Mouse (Mus musculus) heart, embryonic 11.5 days (tissue): Measurements from ENCODE around the gene Narf. TPM values are rescaled to one million over a fixed set of nuclear protein-coding genes. Genes with fewer than 3 reads are reported as not detected.

Source experiments
- ATAC-seq: fragments of 200-750 bp; cut with Nextera tagmentation; replicated peaks from 2 replicates; pipeline ENCODE4 v1.8.0; 2017; ENCODE audit warnings: moderate library complexity; ENCODE audit not compliant: insufficient number of reproducible peaks, low FRiP score, low TSS enrichment
- H3K27ac ChIP-seq: fragments of 300-500 bp; sonication (generic); 2 replicates; pipeline ENCODE4 v1.5.1; 2014; ENCODE audit warnings: mild to moderate bottlenecking, low read depth, low read length
- H3K27me3 ChIP-seq: fragments of 300-500 bp; sonication (generic); 2 replicates; pipeline ENCODE4 v1.6.1; 2014; ENCODE audit warnings: mild to moderate bottlenecking, low read length, mixed read lengths; ENCODE audit not compliant: control insufficient read depth, insufficient read depth
- H3K36me3 ChIP-seq: fragments of 300-500 bp; sonication (generic); 2 replicates; pipeline ENCODE4 v1.6.1; 2014; ENCODE audit warnings: mild to moderate bottlenecking, low read length, moderate library complexity, mixed read lengths; ENCODE audit not compliant: control insufficient read depth, insufficient read depth
- H3K4me1 ChIP-seq: fragments of 300-500 bp; sonication (generic); 2 replicates; pipeline ENCODE4 v1.6.1; 2014; ENCODE audit warnings: low read length; ENCODE audit not compliant: control insufficient read depth, insufficient read depth
- H3K4me2 ChIP-seq: fragments of 300-500 bp; sonication (generic); 2 replicates; pipeline ENCODE4 v1.6.1; 2014; ENCODE audit warnings: mild to moderate bottlenecking, moderate library complexity
- H3K4me3 ChIP-seq: fragments of 300-500 bp; sonication (generic); 2 replicates; pipeline ENCODE4 v1.5.1; 2014; ENCODE audit warnings: low read depth, low read length
- H3K9ac ChIP-seq: fragments of 300-500 bp; sonication (generic); 2 replicates; pipeline ENCODE4 v1.6.1; 2014; ENCODE audit warnings: mild to moderate bottlenecking, low read depth, low read length, moderate library complexity
- H3K9me3 ChIP-seq: fragments of 300-500 bp; sonication (generic); replicated peaks from 2 replicates; pipeline ENCODE4 v1.6.1; 2016; ENCODE audit warnings: low read length; ENCODE audit not compliant: control insufficient read depth
- WGBS: fragments of 180-500 bp; shearing (Covaris S2); extraction: QIAGEN DNeasy Blood & Tissue Kit; methylation state at CpG from one replicate; pipeline ENCODE4 v1.1.7; 2014; ENCODE audit not compliant: insufficient replicate concordance; 5-methylcytosine and 5-hydroxymethylcytosine counted together
- polyA plus RNA-seq: library from polyadenylated mRNA; unstranded; fragments of >200 nt; fragmentation: Nextera tagmentation; extraction: Ambion mirVana; gene quantifications from 2 replicates; pipeline ENCODE4 v1.2.1, GENCODE M21; 2014

Gene Narf
- polyA plus RNA-seq, result 51.3 and 61.0 TPM in 2 replicates

DNA sequence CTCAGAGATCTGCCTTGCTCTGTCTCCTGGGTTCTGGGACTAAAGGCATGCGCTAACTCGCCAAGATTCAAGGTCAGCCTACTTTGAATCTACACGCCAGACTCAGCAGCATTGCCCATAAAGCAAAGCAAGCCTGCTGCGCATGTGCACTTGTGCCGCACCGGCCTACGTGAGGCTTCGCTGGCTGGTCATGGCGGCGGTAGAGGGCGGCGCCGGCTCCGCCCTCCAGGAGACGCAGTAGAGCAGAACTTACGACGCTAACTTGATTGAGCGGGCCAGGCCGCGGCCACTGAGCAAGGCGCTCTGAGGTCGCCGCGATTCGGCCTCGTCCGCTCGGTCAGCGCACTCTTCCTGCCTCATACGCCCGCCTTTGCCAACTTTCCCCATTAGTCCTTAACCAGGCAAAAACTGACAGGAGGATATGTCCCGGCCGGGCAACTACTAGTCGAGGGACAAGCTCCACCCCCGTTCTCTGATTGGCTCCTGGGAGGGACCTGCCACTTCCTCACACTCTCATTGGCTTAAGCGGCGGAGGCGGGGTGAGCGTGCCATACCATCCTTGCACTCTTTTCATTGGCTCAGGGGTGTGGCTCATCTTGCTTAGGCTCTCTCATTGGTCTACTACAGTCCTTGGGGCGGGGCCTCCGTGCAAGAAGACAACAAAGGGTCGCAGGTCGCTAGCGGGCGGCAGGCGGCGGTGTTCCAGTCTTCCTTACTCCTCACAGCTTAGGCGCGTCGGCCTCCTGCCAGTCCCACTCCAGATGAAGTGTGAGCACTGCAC lies at the start of gene Narf:
TSS of gene Narf (plus strand) at position 690 of the 781 bp plus-strand sequence.
- Histone ChIP-seq H3K4me3 (peak within 1 kb of the TSS; percentile 83), H3K27ac (peak within 1 kb of the TSS; percentile 99), H3K27me3 (no peaks in the 10 kb centered on the region), H3K36me3 (peaks cover 4% of the 10 kb centered on the region; the same call in 1 of the 2 replicates), H3K9ac (peak within 1 kb of the TSS; percentile 88), H3K9me3 (no peaks in the 10 kb centered on the region), H3K4me2 (peak within 1 kb of the TSS; percentile 70), H3K4me1 (peaks cover 19% of the 10 kb centered on the region)
- ATAC-seq, result peak; percentile 99
- WGBS, result under 1% methylated on average over 50 of the region's 50 CpGs

DNA sequence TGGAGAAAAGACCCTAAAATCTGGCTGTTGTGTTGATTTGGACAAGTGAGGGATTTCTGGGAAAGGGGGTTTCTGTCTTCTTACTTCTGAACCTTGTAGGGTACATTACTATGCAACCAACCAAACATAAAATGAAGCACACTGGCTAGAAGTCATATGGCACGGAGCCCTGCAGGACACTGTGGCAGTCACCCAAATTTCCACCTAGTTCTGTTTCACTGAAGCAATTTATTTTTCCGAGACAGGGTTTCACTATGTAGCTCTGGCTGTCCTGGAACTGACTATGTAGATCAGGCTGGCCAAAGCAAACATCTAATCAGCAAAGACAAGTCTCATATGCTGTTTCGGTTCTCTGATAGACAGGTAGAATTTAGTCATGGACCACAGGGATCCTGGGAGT lies 47.4 kb upstream of the Narf start:
- H3K9ac ChIP-seq, result no peak overlapping the region
- H3K27me3 ChIP-seq, result no peaks in the 10 kb centered on the region
- no peak for ATAC-seq
- WGBS, result 82% methylated on average over 3 of the region's 3 CpGs
- H3K27ac ChIP-seq, result no peak overlapping the region
- no peak overlapping the region for H3K4me3 ChIP-seq
- no peaks in the 10 kb centered on the region for H3K4me1 ChIP-seq
- peaks cover 3% of the 10 kb centered on the region; the same call in 1 of the 2 replicates for H3K36me3 ChIP-seq
- H3K4me2 ChIP-seq, result no peak overlapping the region
- no peaks in the 10 kb centered on the region for H3K9me3 ChIP-seq

DNA sequence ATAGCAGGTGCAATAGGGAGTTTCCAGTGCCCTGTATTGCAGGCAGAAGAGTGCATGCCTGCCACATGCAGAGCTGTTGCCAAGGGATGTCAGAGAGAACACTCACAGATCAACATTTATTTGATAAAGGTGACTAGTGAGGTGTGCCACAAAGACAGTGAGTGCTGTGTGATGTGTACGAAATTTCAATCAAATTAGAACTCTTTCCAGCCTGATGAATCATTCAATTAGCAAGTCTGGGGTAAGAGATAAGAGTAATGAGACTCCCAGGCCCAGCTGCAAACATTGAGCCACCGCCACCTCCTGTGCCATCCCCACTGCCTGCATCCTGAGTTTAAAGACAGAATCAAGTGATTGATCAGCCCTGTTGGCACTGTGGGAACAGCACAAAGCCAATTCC lies 44.3 kb upstream of the Narf start:
- H3K4me3 ChIP-seq, result no peak overlapping the region
- no peaks in the 10 kb centered on the region for H3K9me3 ChIP-seq
- ATAC-seq, result no peak
- WGBS, result 62% methylated on average over 2 of the region's 2 CpGs
- H3K27ac ChIP-seq, result no peak overlapping the region
- no peaks in the 10 kb centered on the region for H3K36me3 ChIP-seq
- no peaks in the 10 kb centered on the region for H3K4me1 ChIP-seq
- H3K27me3 ChIP-seq, result no peaks in the 10 kb centered on the region
- no peak overlapping the region for H3K9ac ChIP-seq
- H3K4me2 ChIP-seq, result no peak overlapping the region

DNA sequence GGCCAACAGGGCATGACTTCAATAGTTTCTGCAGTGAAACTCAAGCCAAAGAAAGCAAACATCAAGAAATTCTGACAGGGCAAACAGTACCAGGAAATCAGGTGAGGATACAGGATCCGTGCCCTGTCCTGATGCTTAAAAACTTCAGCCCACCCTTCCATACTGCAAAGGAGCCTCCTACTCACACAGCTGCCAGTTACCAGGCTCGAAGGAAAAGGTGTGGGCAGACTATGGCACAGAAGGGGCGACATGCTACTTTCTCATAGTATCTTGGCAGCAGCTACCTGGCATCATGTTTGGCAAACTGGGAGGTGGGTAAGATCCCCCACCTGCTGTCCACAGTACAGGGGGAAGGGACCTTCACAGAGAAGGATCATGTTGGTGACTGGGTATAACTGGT lies 43.6 kb upstream of the Narf start:
- Histone ChIP-seq H3K27ac (no peak overlapping the region), H3K9ac (no peak overlapping the region), H3K9me3 (no peaks in the 10 kb centered on the region), H3K4me2 (no peak overlapping the region), H3K36me3 (no peaks in the 10 kb centered on the region), H3K4me1 (no peaks in the 10 kb centered on the region), H3K27me3 (no peaks in the 10 kb centered on the region), H3K4me3 (no peak overlapping the region)
- WGBS, result 67% methylated on average over 3 of the region's 3 CpGs
- no peak for ATAC-seq

DNA sequence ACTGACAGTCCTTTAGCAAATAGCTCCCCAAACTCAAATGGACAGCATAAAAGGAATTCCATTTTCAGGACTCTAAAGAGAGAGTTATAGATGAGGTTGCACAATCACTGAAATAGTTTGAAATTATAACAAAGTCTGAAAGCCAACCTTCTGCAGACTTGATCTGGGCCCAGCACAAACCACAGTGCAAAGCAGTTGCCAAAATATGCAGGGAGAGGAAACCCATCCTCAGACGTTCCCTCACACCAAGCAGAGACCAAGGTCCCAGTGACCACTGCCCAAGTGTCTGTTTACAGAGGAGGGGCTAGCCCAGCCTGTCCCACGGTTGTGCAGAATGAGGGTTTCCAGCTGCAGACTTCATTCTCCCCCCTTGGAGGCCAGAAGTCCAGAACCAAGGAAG lies 38.4 kb upstream of the Narf start:
- H3K27ac ChIP-seq, result no peak overlapping the region
- H3K4me3 ChIP-seq, result no peak overlapping the region
- H3K4me1 ChIP-seq, result peaks cover 1% of the 10 kb centered on the region
- H3K4me2 ChIP-seq, result no peak overlapping the region
- no peak overlapping the region for H3K9ac ChIP-seq
- H3K9me3 ChIP-seq, result no peaks in the 10 kb centered on the region
- WGBS, result 38% methylated on average over 2 of the region's 2 CpGs
- H3K36me3 ChIP-seq, result no peaks in the 10 kb centered on the region
- H3K27me3 ChIP-seq, result no peaks in the 10 kb centered on the region
- ATAC-seq, result no peak

GRCm38 (mm10) chr11:121199851-121200250 lies 37.2 kb upstream of the Narf start:
- WGBS, result 78% methylated on average over 4 of the region's 4 CpGs
- H3K9me3 ChIP-seq, result no peaks in the 10 kb centered on the region

DNA sequence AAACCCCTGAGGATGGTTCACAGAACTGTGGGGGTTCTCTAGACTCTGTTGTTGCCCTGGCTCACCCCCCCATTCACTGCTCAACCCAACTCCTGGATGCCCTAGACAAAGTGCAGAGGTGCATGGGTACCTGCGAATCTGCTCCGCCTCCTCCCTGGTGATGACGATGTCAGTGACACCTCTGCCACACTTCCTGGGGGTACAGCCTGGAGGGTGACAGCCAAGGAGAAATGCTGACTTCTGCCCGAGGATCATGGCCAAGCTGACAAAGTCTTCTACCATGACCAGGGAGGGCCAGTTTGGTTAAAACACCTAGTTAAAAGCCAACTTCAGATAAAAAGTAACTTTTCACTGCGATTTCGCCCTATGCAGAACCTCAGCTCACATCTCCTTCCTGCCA lies 36.3 kb upstream of the Narf start:
- Histone ChIP-seq H3K27ac (no peak overlapping the region), H3K4me3 (no peak overlapping the region), H3K36me3 (no peaks in the 10 kb centered on the region), H3K9ac (no peak overlapping the region), H3K4me1 (peaks cover 5% of the 10 kb centered on the region), H3K9me3 (no peaks in the 10 kb centered on the region), H3K27me3 (no peaks in the 10 kb centered on the region), H3K4me2 (no peak overlapping the region)
- 81% methylated on average over 6 of the region's 6 CpGs for WGBS
- ATAC-seq, result no peak

More at GRCm38 (mm10) chr11:121199851-121200250, 37.2 kb upstream of the Narf start:
- no peak overlapping the region for H3K27ac ChIP-seq
- H3K36me3 ChIP-seq, result no peaks in the 10 kb centered on the region
- H3K4me1 ChIP-seq, result peaks cover 5% of the 10 kb centered on the region
- no peak overlapping the region for H3K4me3 ChIP-seq
- no peak overlapping the region for H3K9ac ChIP-seq
- H3K27me3 ChIP-seq, result no peaks in the 10 kb centered on the region
- H3K4me2 ChIP-seq, result no peak overlapping the region
- ATAC-seq, result no peak

GRCm38 (mm10) chr11:121201436-121202198 lies 35.4 kb upstream of the Narf start:
- 56% methylated on average over 11 of the region's 11 CpGs for WGBS
- Histone ChIP-seq H3K4me2 (no peak overlapping the region), H3K4me3 (no peak overlapping the region), H3K36me3 (no peaks in the 10 kb centered on the region), H3K27ac (no peak overlapping the region), H3K9ac (no peak overlapping the region), H3K27me3 (no peaks in the 10 kb centered on the region), H3K4me1 (peaks cover 5% of the 10 kb centered on the region), H3K9me3 (no peaks in the 10 kb centered on the region)
- no peak for ATAC-seq
